Mouse (Mus musculus) MEL (cell line): Measurements from ENCODE around the gene Nr1h3. TPM values are rescaled to one million over a fixed set of nuclear protein-coding genes. Genes with fewer than 3 reads are reported as not detected.

Experiments
- DNase-seq: peaks from one replicate; pipeline ENCODE4 v3.0.0; 2011; ENCODE audit warnings: low read depth, low spot score
- H3K27ac ChIP-seq: 2 replicates; pipeline ENCODE4 v1.5.1; 2012; ENCODE audit warnings: low read depth, mild to moderate bottlenecking, control low read depth, low read length, moderate library complexity; ENCODE audit not compliant: control insufficient read depth
- H3K27me3 ChIP-seq, 2 experiments: fragments of 150-350 bp in 1 of 2; sonication (generic) in 1 of 2; 2 replicates each; pipeline ENCODE4 v1.6.1; 2012; ENCODE audit warnings: low read length in 2 of 2, mild to moderate bottlenecking in 2 of 2, improper control_type of control experiment in 1 of 2, moderate library complexity in 1 of 2; ENCODE audit not compliant: insufficient read depth in 2 of 2, control insufficient read depth in 1 of 2
- H3K36me3 ChIP-seq, 2 experiments: 2 replicates each; pipeline ENCODE4 v1.6.1; 2012 to 2014; ENCODE audit warnings: low read length in 2 of 2, improper control_type of control experiment in 1 of 2, inconsistent platforms in 1 of 2, mild to moderate bottlenecking in 1 of 2; ENCODE audit not compliant: insufficient read depth in 2 of 2, control insufficient read depth in 1 of 2
- H3K4me1 ChIP-seq, 2 experiments: fragments of 150-350 bp in 1 of 2; sonication (generic) in 1 of 2; 2 replicates each; pipeline ENCODE4 v1.6.1; 2012; ENCODE audit warnings: low read length in 2 of 2, improper control_type of control experiment in 1 of 2, mild to moderate bottlenecking in 1 of 2; ENCODE audit not compliant: insufficient read depth in 2 of 2, control insufficient read depth in 1 of 2
- H3K4me3 ChIP-seq, 2 experiments: fragments of 150-350 bp in 1 of 2; sonication (generic) in 1 of 2; 2 replicates each; pipeline ENCODE4 v1.5.1; 2012; ENCODE audit warnings: low read depth in 2 of 2, low read length in 2 of 2, mild to moderate bottlenecking in 2 of 2, moderate library complexity in 2 of 2, control low read depth in 1 of 2, improper control_type of control experiment in 1 of 2; ENCODE audit not compliant: control insufficient read depth in 1 of 2, insufficient read depth in 1 of 2
- H3K79me2 ChIP-seq: 2 replicates; pipeline ENCODE4 v1.6.1; 2012; ENCODE audit warnings: mild to moderate bottlenecking, low read length, moderate library complexity; ENCODE audit not compliant: control insufficient read depth, poor library complexity, insufficient read depth
- H3K9ac ChIP-seq: 2 replicates; pipeline ENCODE4 v1.6.1; 2012; ENCODE audit warnings: low read depth, mild to moderate bottlenecking, control low read depth, low read length, moderate library complexity; ENCODE audit not compliant: control insufficient read depth, poor library complexity, severe bottlenecking
- H3K9me3 ChIP-seq: fragments of 150-350 bp; sonication (generic); replicated peaks from 2 replicates; pipeline ENCODE4 v1.6.1; 2012; ENCODE audit warnings: mild to moderate bottlenecking, low read length, improper control_type of control experiment, moderate library complexity; ENCODE audit not compliant: insufficient read depth
- BHLHE40 ChIP-seq: IDR thresholded peaks from 2 replicates; pipeline ENCODE4 v1.6.1; 2012; ENCODE audit warnings: low read depth, mild to moderate bottlenecking, inconsistent platforms, low read length, improper control_type of control experiment, borderline replicate concordance
- CTCF ChIP-seq, 3 experiments: IDR thresholded peaks in 2 of 3; conservative IDR thresholded peaks in 1 of 3; 2 replicates each; pipeline ENCODE4 v1.5.1; 2011 to 2012; ENCODE audit warnings: low read length in 3 of 3, low read depth in 2 of 3, mild to moderate bottlenecking in 2 of 3, improper control_type of control experiment in 1 of 3, inconsistent platforms in 1 of 3, mixed read lengths in 1 of 3, moderate library complexity in 1 of 3; ENCODE audit not compliant: control insufficient read depth in 1 of 3, insufficient read depth in 1 of 3, poor library complexity in 1 of 3, severe bottlenecking in 1 of 3
- E2F4 ChIP-seq: IDR thresholded peaks from 2 replicates; pipeline ENCODE4 v1.6.1; 2011; ENCODE audit warnings: low read depth, low read length, improper control_type of control experiment, borderline replicate concordance
- EP300 ChIP-seq, 2 experiments: IDR thresholded peaks; 2 replicates each; pipeline ENCODE4 v1.6.1; 2011; ENCODE audit warnings: improper control_type of control experiment in 2 of 2, low read length in 2 of 2, low read depth in 1 of 2, mild to moderate bottlenecking in 1 of 2
- GABPA ChIP-seq: IDR thresholded peaks from 2 replicates; pipeline ENCODE4 v1.6.1; 2012; ENCODE audit warnings: low read depth, mild to moderate bottlenecking, inconsistent platforms, low read length, improper control_type of control experiment, moderate library complexity
- HCFC1 ChIP-seq: IDR thresholded peaks from 2 replicates; pipeline ENCODE4 v1.6.1; 2012; ENCODE audit warnings: low read depth, mild to moderate bottlenecking, inconsistent platforms, low read length, improper control_type of control experiment, moderate library complexity
- JUND ChIP-seq: IDR thresholded peaks from 2 replicates; pipeline ENCODE4 v1.6.1; 2011; ENCODE audit warnings: low read depth, mild to moderate bottlenecking, improper control_type of control experiment, low read length
- MAX ChIP-seq: IDR thresholded peaks from 2 replicates; pipeline ENCODE4 v1.6.1; 2011; ENCODE audit warnings: low read length, improper control_type of control experiment
- MAZ ChIP-seq: IDR thresholded peaks from 2 replicates; pipeline ENCODE4 v1.6.1; 2012; ENCODE audit warnings: low read depth, mild to moderate bottlenecking, inconsistent platforms, low read length, improper control_type of control experiment
- MXI1 ChIP-seq: IDR thresholded peaks from 2 replicates; pipeline ENCODE4 v1.6.1; 2011; ENCODE audit warnings: mild to moderate bottlenecking, low read depth, low read length, improper control_type of control experiment
- MYC ChIP-seq: IDR thresholded peaks from 2 replicates; pipeline ENCODE4 v1.6.1; 2011; ENCODE audit warnings: low read depth, mild to moderate bottlenecking, low read length, improper control_type of control experiment, moderate library complexity
- NELFE ChIP-seq: IDR thresholded peaks from 2 replicates; pipeline ENCODE4 v1.6.1; 2011; ENCODE audit warnings: low read depth, low read length, improper control_type of control experiment
- POLR2A ChIP-seq, 2 experiments: IDR thresholded peaks; 2 replicates each; pipeline ENCODE4 v1.6.1; 2011 to 2012; ENCODE audit warnings: low read length in 2 of 2, mild to moderate bottlenecking in 2 of 2, control low read depth in 1 of 2, improper control_type of control experiment in 1 of 2, low read depth in 1 of 2, moderate library complexity in 1 of 2; ENCODE audit not compliant: control insufficient read depth in 1 of 2, insufficient read depth in 1 of 2, poor library complexity in 1 of 2
- SIN3A ChIP-seq: IDR thresholded peaks from 2 replicates; pipeline ENCODE4 v1.6.1; 2012; ENCODE audit warnings: low read length, improper control_type of control experiment, inconsistent platforms
- TBP ChIP-seq: IDR thresholded peaks from 2 replicates; pipeline ENCODE4 v1.8.0; 2011; ENCODE audit warnings: low read depth, low read length, improper control_type of control experiment
- TCF12 ChIP-seq: IDR thresholded peaks from 2 replicates; pipeline ENCODE4 v1.6.1; 2014; ENCODE audit warnings: low read depth, mild to moderate bottlenecking, inconsistent platforms, low read length, improper control_type of control experiment, moderate library complexity
- USF2 ChIP-seq, 2 experiments: IDR thresholded peaks; 2 replicates each; pipeline ENCODE4 v1.6.1; 2011 to 2012; ENCODE audit warnings: improper control_type of control experiment in 2 of 2, low read length in 2 of 2, borderline replicate concordance in 1 of 2, inconsistent platforms in 1 of 2, low read depth in 1 of 2, mild to moderate bottlenecking in 1 of 2; ENCODE audit not compliant: insufficient read depth in 1 of 2
- ZKSCAN1 ChIP-seq: IDR thresholded peaks from 2 replicates; pipeline ENCODE4 v1.6.1; 2012; ENCODE audit warnings: low read depth, mild to moderate bottlenecking, inconsistent platforms, low read length, improper control_type of control experiment, moderate library complexity
- ZMIZ1 ChIP-seq: IDR thresholded peaks from 2 replicates; pipeline ENCODE4 v1.6.1; 2012; ENCODE audit warnings: low read depth, mild to moderate bottlenecking, inconsistent platforms, low read length, improper control_type of control experiment, moderate library complexity
- ZNF384 ChIP-seq: IDR thresholded peaks from 2 replicates; pipeline ENCODE4 v1.6.1; 2012; ENCODE audit warnings: low read depth, mild to moderate bottlenecking, inconsistent platforms, low read length, improper control_type of control experiment
- polyA plus RNA-seq, 2 experiments: library from polyadenylated mRNA; stranded (reverse) in 1 of 2; unstranded in 1 of 2; fragments of >175 nt in 1 of 2; fragments of >200 nt in 1 of 2; gene quantifications; 2 replicates each; pipeline versions ENCODE4 v1.2.1 to v1.2.4; 2012; ENCODE audit warnings: low replicate concordance in 2 of 2, low read depth in 1 of 2; ENCODE audit not compliant: insufficient read length in 2 of 2, insufficient read depth in 1 of 2, missing spikeins in 1 of 2
- total RNA-seq: library from RNA; depleted of rRNA; stranded (reverse); fragments of 300-350 nt; gene quantifications from 2 replicates; pipeline ENCODE4 v1.2.3, GENCODE M21; 2012

The Nr1h3 gene
- total and polyA plus RNA-seq, 3 experiments, result 3.5 to 6.9 TPM; not detected in 1

- H3K36me3 ChIP-seq, result peaks cover 0 to 5% of the 10 kb centered on the region in 2 experiments; a peak in 3 of 4 replicates
- no peaks in the 10 kb centered on the region for H3K27me3 ChIP-seq
- TF ChIP-seq BHLHE40, result no peak
- TF ChIP-seq USF2 (IDR thresholded peaks at IDR 0.05; ENCODE audit: borderline replicate concordance in 1 of 2, insufficient read depth in 1 of 2, low read depth in 1 of 2, low read length in 2 of 2), result no peak
- peak; percentile 60; the same call in 1 of the 2 replicates for TF ChIP-seq JUND
- TF ChIP-seq MXI1, result peak; percentile 36
- 0 out of 2 replicates have a peak, but pooled peaks have one; percentile 52 for TF ChIP-seq E2F4
- TF ChIP-seq TBP, result no peak
- TF ChIP-seq SIN3A, result peak; percentile 30; the same call in 1 of the 2 replicates
- TF ChIP-seq MAZ, result peak; percentile 83; the same call in 1 of the 2 replicates
- TF ChIP-seq HCFC1, result peak; percentile 81
- peak in 1 of 2 experiments; percentile 19; a peak in 1 of 4 replicates for TF ChIP-seq EP300 (IDR thresholded peaks at IDR 0.05; ENCODE audit: low read depth in 1 of 2, low read length in 2 of 2)
- TF ChIP-seq POLR2A (IDR thresholded peaks at IDR 0.05; ENCODE audit: control insufficient read depth in 1 of 2, insufficient read depth in 1 of 2, low read depth in 1 of 2, low read length in 2 of 2, poor library complexity in 1 of 2), result peak in 1 of 2 experiments; percentile 83; a peak in 2 of 4 replicates
- TF ChIP-seq NELFE, result peak; percentile 59
- TF ChIP-seq ZKSCAN1, result no peak; the same call in 1 of the 2 replicates
- TF ChIP-seq MAX, result peak; percentile 49
- 0 out of 2 replicates have a peak, but pooled peaks have one; percentile 28 for TF ChIP-seq MYC
- peak; percentile 68 for TF ChIP-seq ZNF384
- 0 out of 2 replicates have a peak, but pooled peaks have one; percentile 38 for TF ChIP-seq TCF12
- TF ChIP-seq GABPA, result no peak
- peak; percentile 59; the same call in 1 of the 2 replicates for TF ChIP-seq ZMIZ1
- TF ChIP-seq CTCF (IDR thresholded peaks at IDR 0.05 in 2 of 3, conservative IDR thresholded peaks at IDR 0.05 in 1 of 3; ENCODE audit: control insufficient read depth in 1 of 3, insufficient read depth in 1 of 3, low read depth in 2 of 3, low read length in 3 of 3, poor library complexity in 1 of 3, severe bottlenecking in 1 of 3), result peak in 1 of 3 experiments; percentile 23; a peak in 1 of 6 replicates
- peak within 1 kb of the TSS; percentile 93 for H3K27ac ChIP-seq
- H3K79me2 ChIP-seq, result peaks cover 3% of the 10 kb centered on the region; the same call in 1 of the 2 replicates
- peak; percentile 97 for DNase-seq
- peaks cover 0 to 3% of the 10 kb centered on the region in 2 experiments; a peak in 1 of 4 replicates for H3K4me1 ChIP-seq
- H3K9ac ChIP-seq, result peak within 1 kb of the TSS; percentile 81
- peak within 1 kb of the TSS; percentile 79 to 89 for H3K4me3 ChIP-seq
- H3K9me3 ChIP-seq, result no peaks in the 10 kb centered on the region
These were observed 34.2 kb upstream of the Nr1h3 start, which contains the start of gene Ddb2 for GRCm38 (mm10) chr2:91236601-91237510. Gene Ddb2 (minus strand): TSS chr2:91236982.
